Comparison of ENCODE assay signal across 27 mouse cellular contexts in genomic region chr9:107037947-107038346, GRCm38 (mm10).
"Had no signal": no experiment of that assay in that cellular context is flagged by ENCODE, and none has a peak within 500 bp of the region (broad histone marks: within the 10 kb centered on the region; RNA-seq: fewer than 3 reads in every experiment).

No protein-coding gene starts in this region.

- H3K36me3 ChIP-seq: heart, embryonic 13.5 days; heart, embryonic 15.5 days; hindbrain, embryonic 13.5 days; hindbrain, embryonic 15.5 days; kidney, embryonic 15.5 days; limb, embryonic 13.5 days; limb, embryonic 15.5 days; liver, embryonic 12.5 days had no signal

- H3K9ac ChIP-seq: heart, embryonic 13.5 days; heart, embryonic 15.5 days; hindbrain, embryonic 13.5 days; hindbrain, embryonic 15.5 days; kidney, embryonic 15.5 days; limb, embryonic 13.5 days; limb, embryonic 15.5 days; liver, embryonic 12.5 days had no signal

- H3K27ac ChIP-seq: gastrocnemius, adult 2 months; heart, adult 2 months; heart, embryonic 13.5 days; heart, embryonic 15.5 days; hindbrain, embryonic 13.5 days; hindbrain, embryonic 15.5 days; hindbrain, postnatal 0 days; kidney, embryonic 15.5 days; kidney, postnatal 0 days; limb, embryonic 13.5 days; limb, embryonic 15.5 days; liver, embryonic 12.5 days had no signal

- H3K4me3 ChIP-seq: gastrocnemius, adult 2 months; heart, adult 2 months; heart, embryonic 13.5 days; heart, embryonic 15.5 days; hindbrain, embryonic 13.5 days; hindbrain, embryonic 15.5 days; kidney, embryonic 15.5 days; limb, embryonic 13.5 days; limb, embryonic 15.5 days; liver, embryonic 12.5 days had no signal

- H3K4me2 ChIP-seq: heart, embryonic 11.5 days; heart, embryonic 13.5 days; heart, embryonic 15.5 days; hindbrain, embryonic 13.5 days; hindbrain, embryonic 15.5 days; kidney, embryonic 15.5 days; limb, embryonic 13.5 days; limb, embryonic 15.5 days; liver, embryonic 12.5 days had no signal

- DNase-seq: gastrocnemius, adult 2 months; gastrocnemius, postnatal 10 days; gastrocnemius, postnatal 25 days; heart, adult 11 months; heart, adult 2 months; heart, postnatal 14 days; heart, postnatal 36 days; kidney, adult 11 months; kidney, adult 2 months; kidney, adult 9 months; kidney, postnatal 14 days; kidney, postnatal 36 days; layer of hippocampus, adult 9-11 months; layer of hippocampus, postnatal 36 days; left cerebral cortex, postnatal 4 days had no signal

- H3K4me1 ChIP-seq: heart, embryonic 13.5 days; heart, embryonic 15.5 days; hindbrain, embryonic 13.5 days; hindbrain, embryonic 15.5 days; kidney, embryonic 15.5 days; limb, embryonic 13.5 days; limb, embryonic 15.5 days; liver, embryonic 12.5 days had no signal

- ATAC-seq: hindbrain, postnatal 0 days; intestine, embryonic 16.5 days; liver, embryonic 12.5 days had no signal

- H3K9me3 ChIP-seq: heart, embryonic 13.5 days; heart, embryonic 15.5 days; hindbrain, embryonic 13.5 days; hindbrain, embryonic 15.5 days; kidney, embryonic 15.5 days; limb, embryonic 13.5 days; limb, embryonic 15.5 days; liver, embryonic 12.5 days had no signal

- H3K27me3 ChIP-seq: heart, embryonic 13.5 days; heart, embryonic 15.5 days; hindbrain, embryonic 13.5 days; hindbrain, embryonic 15.5 days; kidney, embryonic 15.5 days; limb, embryonic 13.5 days; limb, embryonic 15.5 days; liver, embryonic 12.5 days had no signal
